Mouse (Mus musculus) layer of hippocampus, adult 11-12 months (tissue): ENCODE results near the gene Stk33.
"Not testable (repeated sequence)": the region's sequence is repeated elsewhere in the genome, so short reads cannot be mapped to it uniquely, and the experiment has no call there.

Experiments
- DNase-seq: peaks from one replicate; pipeline ENCODE4 v3.0.0; 2022; ENCODE audit warnings: low spot score

Stk33 gene

GRCm38 (mm10) chr7:109438781-109439591, at the start of gene Stk33:
Gene Stk33, minus strand, starts transcription at chr7:109439081.
- DNase-seq = peak; percentile 30

GRCm38 (mm10) chr7:109484221-109484620, 45.3 kb upstream of the Stk33 start:
- no peak for DNase-seq

GRCm38 (mm10) chr7:109480765-109481197, 41.9 kb upstream of the Stk33 start:
- no peak for DNase-seq

DNA sequence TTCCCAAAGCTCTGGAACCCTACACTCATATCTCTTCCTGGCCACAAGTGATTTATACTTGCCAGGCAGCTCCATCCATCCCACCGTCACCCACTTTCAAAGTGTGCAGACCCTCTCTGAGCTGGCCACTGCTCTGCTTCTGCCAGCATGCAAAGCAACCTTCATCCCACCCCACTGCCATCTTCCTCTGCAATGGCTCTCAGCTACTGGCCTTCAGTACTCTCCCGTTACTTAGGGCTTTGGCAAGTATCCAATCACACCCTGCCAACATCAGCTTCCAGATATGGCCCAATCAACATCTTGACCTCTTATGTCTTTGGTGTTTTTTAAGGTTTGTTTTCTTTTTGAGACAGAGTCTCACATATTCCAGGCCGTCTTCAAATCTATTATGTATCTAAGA, 39.0 kb upstream of the Stk33 start:
- no peak for DNase-seq

- DNase-seq = no peak
These were observed 31.8 kb upstream of the Stk33 start for GRCm38 (mm10) chr7:109470700-109471099.

DNA sequence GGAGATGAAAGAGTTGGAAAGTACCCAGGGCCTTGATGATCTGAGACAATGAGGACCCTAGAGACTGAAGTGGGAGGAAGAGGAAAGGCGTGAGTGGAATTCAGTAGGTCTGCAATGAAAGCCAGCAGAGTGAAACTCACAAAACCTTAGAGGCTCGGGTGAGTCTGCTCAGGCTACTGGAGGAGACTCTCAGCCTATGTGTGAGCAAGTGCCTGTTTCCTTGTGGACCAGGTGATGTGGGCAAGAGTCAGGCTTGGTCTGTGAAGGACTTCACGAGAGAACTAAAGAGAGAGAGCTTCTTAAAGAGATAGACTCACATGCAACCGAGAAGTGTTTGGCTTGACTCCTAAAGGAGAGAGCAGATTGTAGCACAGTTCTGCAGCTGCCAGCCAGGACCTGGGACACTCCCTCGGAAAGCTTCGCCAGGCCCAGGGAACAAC, 29.4 kb upstream of the Stk33 start:
- no peak for DNase-seq

DNA sequence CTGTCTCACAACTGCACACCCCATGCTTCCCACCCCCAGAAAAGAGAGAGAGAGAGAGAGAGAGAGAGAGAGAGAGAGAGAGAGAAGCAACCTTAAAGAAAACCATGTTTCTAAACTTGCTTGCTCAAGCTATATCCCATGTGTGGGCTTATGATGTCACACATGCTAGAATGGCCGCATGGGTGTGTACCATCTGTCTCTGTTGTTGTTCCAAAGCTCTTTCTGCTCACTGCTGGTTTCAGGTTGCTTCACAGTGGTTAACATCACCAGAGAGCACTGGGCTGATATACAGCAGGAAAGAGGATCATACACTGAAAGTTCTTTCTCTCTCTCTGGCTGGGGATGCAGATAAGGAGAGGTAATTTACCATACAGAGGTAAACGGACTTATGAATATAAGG, 28.7 kb upstream of the Stk33 start:
- DNase-seq = no peak

DNA sequence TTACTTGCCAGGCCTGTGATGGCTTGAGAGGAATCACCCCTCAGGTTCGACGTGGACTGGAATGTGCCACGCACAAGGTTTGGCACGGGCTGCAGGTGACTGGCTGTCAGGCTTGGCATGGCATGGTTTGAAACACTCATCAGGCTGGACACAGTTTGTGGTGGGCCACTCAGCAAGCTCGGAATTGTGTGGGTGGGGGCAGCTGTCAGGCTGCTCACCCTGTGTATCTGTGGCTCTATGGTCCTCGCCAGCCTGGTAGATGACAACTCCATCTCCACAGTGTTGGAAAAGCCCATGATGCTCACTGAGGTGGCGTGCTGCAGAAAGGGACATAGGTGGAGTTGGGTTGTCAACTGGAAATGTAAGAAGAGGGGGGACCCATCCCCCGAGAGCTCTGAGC, 21.8 kb upstream of the Stk33 start:
- no peak for DNase-seq

DNA sequence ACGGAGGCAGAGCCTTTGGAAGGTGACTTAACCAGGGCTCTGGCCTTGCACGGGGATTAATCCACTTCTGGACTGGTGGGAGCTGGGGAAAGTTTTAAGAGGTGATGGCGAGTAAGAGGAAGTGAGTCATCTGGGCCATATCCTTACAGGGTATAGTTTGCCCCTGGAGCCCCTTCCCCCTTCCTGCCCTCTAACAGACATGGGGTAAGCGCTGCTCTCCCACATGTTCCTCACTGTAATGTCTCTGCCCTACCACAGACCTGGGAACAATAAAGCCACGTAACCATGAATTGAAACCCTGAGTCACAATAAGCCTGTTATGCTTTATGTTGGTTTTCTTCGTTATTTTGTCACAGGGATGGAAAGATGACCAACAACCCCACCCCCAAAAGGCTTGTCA, 17.7 kb upstream of the Stk33 start:
- no peak for DNase-seq

DNA sequence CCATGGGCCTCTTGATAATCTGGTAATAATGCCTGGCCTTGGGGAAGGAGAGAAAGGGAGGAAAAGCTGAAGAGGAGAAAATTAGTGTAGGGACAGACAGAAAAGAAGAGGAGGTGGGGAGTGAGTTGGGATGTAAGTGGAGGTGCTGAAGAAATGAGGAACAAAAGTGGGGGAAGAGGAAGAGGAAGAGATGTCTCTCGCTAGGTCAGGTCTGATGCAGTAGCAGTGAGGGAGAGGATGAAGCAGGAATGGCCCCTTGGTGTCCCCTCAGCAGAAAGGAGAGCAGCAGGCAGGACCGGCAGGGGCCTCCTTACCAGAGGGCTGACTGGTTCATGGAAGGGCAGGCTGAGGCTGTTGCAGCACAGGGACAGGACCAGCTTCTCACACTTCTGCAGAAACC, 16.9 kb upstream of the Stk33 start:
- DNase-seq = no peak

GRCm38 (mm10) chr7:109454856-109455255, 16.0 kb upstream of the Stk33 start:
- DNase-seq = no peak

DNA sequence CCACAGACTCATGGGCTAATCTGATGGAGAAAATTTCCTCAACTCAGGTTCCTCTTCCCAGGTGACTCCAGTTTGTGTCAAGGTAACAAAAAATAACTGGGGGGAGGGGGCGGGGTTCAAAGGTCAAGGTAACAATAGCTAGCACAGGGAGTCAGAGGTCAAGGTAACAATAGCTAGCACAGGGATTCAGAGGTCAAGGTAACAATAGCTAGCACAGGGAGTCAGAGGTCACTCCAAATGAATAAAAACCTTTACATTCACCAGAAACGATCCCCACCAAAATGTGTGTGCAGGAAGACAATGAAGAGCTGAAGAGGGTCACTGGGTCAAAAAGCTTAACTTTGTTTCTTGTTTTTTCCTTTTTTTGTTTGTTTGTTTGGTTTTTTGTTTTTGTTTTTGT, 9.2 kb upstream of the Stk33 start:
- DNase-seq = no peak

DNA sequence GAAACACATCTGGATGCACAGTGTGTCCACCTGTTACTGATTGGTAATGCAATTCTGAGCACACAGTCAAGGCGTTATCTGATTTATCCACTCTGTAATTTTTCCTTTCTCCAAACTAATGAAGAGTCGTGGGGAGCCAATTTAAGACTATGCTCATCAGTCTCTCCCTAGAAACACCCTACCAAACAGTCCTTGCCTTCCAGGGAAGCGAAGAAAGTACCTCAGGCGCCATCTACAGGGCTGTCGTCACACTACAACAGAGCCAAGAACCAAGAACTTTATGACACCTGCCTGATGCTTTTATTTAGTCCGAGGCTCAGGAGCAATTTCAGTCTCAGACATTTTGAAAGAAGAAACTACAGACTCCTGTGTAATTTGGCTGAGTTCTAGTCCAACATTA, 6.1 kb upstream of the Stk33 start:
- peak; percentile 55 for DNase-seq

DNA sequence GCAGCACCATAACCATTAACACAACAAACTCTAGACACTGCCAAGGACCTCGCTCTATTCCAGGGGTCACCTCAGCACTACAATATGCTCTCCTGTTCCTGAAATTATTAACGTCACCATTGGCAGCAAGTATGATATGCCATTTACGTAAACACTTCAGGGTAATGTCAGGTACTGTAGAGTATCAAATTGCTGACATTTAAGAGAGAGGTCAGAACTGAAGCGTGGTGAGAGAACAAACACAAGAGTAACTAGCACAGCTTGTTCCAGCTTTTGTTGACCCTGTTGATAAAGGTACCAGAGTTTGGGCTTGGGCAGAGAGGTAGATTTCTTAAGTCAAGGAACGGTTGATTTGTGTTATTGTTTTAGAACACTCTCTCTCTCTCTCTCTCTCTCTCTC, 3.9 kb upstream of the Stk33 start:
- no peak for DNase-seq

DNA sequence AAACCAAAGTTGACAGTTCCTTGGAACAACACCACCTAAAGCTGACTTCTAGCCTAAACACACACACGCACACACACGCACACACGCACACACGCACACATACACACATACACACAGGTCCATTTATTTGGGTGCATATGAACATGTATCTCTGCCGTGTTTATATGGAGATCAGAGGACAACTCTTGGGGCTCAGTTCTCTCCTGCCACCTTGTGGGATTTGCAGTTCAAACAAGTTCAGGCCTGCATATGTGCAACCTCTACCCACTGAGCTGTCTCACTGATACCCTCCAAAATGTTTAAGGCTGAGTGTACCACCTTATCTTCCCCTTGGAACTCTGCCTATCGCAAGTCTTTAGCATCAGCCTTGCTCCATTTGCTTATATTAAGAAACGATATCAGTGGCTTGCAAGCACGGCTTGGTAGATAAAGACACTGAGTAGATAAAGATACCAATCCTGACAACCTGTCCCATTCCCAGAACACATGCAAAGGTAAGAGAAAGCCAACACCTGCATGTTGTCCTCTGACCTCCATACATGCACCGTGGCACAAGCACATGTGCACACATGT, 1.9 kb upstream of the Stk33 start:
- no peak for DNase-seq

GRCm38 (mm10) chr7:109424422-109425159, 14.3 kb downstream of the Stk33 start:
- no peak for DNase-seq

DNA sequence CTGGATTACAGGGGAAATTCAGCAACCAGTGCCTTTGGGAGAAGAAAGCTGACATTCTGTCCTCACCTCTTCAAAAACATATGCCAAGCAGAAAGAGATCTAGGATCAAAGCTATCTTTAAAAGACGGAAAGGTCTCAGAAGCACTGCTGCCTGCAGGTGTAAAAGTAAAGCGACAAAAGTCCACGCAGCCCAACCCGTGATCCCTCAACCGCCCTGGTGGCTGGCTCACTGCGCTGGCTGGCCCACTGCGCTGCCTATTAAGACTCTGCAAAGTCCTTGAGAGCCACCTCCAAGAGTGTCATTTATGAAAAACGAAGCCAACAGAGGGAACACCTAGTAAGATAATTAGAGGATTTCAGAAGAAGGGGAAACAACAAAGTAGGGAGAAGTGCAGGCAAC, 16.1 kb downstream of the Stk33 start:
- DNase-seq = no peak

DNA sequence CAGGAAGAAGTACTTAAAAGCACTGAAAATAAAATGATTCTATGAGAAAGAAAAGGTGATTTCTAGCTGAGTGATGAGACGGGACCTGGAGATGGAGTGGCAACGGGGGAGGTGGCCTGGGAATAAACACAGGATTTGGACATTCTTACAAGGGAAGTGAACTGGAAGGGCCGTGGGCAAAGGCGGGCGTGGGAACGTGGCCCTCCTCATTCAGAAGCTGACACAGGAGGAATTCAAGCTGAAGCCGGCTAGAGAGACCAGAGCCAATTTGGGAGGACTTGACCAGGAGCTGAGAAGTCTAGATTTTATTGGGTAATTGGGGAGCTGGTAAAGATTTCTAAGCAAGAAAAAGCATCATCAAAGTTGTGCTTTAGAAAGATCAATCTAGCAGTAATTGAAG, 33.4 kb downstream of the Stk33 start:
- DNase-seq = no peak

DNA sequence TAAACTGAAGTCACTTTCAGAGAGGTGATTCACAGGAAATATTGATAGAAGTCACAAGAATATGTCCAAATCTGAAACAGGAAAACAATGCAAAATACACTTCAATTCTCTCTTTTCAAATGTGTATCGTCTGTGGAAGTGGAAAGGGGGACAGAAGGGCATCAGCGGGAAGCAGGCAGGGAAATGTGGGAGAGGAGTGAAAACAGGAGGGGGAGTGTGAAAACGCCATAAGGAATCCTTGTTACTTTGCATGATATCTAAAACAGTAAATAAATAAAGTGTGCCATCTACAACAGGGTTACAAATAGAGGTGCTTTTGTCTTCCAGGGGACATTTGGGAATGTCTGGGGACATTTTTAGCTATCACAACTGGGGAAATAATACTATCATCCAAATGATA, 39.6 kb downstream of the Stk33 start:
- DNase-seq = peak; percentile 4

DNA sequence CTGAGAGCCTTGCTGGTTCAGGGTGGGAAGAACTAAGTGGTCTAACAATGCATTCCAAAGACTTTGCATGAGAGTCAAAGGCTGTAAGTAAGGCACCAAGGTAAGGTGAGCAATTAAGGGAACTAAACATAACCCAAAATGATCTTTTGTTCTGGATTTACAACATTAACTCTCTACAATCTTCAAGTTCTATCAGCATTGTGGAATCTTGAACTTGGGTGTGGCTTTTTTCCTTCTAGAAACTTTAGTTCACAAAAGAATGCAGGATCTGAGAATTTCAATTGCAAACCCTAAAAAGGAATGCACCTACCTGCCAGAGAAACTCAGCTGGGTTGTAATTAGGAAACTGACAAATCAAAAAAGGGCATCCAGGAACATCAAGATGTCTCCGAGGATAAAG, 57.8 kb downstream of the Stk33 start:
- DNase-seq = no peak

- not testable (repeated sequence) for DNase-seq
These were observed 65.3 kb downstream of the Stk33 start for GRCm38 (mm10) chr7:109373556-109373955.

DNA sequence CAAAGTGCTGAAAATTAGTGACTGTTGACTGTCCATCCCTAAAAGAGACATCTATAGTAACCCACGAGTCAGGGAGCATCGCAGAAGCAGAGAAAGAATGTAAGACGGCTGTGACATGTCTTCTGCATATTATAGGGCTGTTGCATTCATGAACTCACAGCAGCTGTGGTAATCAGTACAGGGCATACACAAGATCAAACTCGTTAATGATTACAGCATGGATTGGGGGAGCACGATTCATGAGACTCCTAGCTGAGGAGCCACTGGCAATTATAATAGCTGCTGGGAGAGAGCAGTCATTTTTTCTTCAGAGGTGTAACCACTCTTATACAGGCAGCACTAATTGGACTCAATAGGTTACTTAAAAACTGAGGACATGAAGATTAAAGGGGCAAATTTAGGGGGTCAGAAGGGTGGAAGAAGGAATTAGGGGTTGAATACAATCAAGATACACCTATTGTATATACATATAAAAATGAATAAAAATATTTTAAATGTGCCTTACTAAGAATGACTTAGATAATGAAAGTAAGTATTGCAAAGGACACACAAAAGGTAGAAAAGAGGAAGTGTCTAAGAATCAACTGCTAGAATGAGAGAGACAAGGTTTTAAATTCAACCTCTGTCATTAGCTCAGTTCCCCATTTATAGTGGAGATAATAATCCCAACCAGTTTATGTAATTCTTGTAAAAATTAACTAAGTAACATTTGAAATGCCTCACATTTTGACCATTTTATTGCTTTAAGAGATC, 80.3 kb downstream of the Stk33 start:
- DNase-seq = no peak
